Mouse (Mus musculus) kidney, adult 2 months (tissue): ENCODE data around the gene Tspan2.

ENCODE experiments used
- CTCF ChIP-seq: fragments of 200-500 bp; conservative IDR thresholded peaks from 2 replicates; pipeline ENCODE4 v1.5.1; 2011; ENCODE audit warnings: low read depth, mild to moderate bottlenecking, control low read depth, low read length, moderate library complexity, mixed read lengths; ENCODE audit not compliant: insufficient read depth, insufficient read length
- POLR2A ChIP-seq: fragments of 200-500 bp; IDR thresholded peaks from one replicate; pipeline ENCODE4 v1.6.1; 2011; ENCODE audit warnings: low read depth, low read length, control low read depth

DNA sequence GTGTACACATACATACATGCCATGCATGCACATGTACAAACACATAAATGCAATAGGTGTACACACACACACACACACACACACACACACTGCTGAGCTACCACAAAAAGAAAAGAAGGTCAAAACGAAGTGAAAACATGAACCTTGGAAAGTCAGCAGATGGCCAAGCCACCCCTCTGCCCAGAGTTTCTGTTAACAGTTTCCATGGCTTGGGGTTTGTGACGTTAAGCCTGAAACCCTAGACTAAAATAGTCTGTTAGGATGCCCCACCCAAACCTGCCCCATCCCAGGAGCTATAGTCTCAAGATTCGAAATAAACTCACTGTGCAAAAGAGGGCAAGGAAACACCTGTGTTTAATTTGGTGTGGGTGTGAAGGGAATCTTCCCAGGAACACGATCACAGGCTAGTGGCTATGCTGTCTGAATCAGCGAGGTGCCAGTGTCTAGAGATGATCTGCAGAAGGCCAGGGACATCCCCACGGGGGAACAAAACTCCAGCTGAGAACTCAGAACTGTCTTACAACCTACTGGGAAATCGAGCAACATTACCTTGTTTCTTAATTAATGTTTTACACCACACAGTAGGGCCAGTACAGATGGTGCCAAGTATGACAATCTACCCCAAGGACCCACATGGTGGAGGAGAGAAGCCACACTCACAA, 9.4 kb upstream of the Tspan2 start:
- TF ChIP-seq CTCF (no peak), POLR2A (no peak)
